Mouse (Mus musculus) retina, postnatal 7 days (tissue): Measurements from ENCODE around the gene Hes5.

Source experiments
- DNase-seq: peaks from one replicate; pipeline ENCODE4 v3.0.0-alpha.2; 2012; ENCODE audit warnings: low read depth, low spot score

Gene Hes5

GRCm38 (mm10) chr4:154942632-154943322 is 17.9 kb upstream of the Hes5 start:
- DNase-seq = no peak

GRCm38 (mm10) chr4:154943323-154944039 is 17.2 kb upstream of the Hes5 start:
- DNase-seq = no peak

GRCm38 (mm10) chr4:154944121-154944590 is 16.6 kb upstream of the Hes5 start:
- peak; percentile 88 for DNase-seq

GRCm38 (mm10) chr4:154946319-154946718 is 14.4 kb upstream of the Hes5 start:
- DNase-seq = no peak

GRCm38 (mm10) chr4:154948066-154948939 is 12.4 kb upstream of the Hes5 start:
- DNase-seq = no peak

- DNase-seq = no peak
These were observed 11.7 kb upstream of the Hes5 start for GRCm38 (mm10) chr4:154948940-154949588.

GRCm38 (mm10) chr4:154949589-154949982 is 11.1 kb upstream of the Hes5 start:
- no peak for DNase-seq

- DNase-seq = no peak
These were observed 8.1 kb upstream of the Hes5 start for GRCm38 (mm10) chr4:154952461-154953241.

GRCm38 (mm10) chr4:154956604-154957003 is 4.1 kb upstream of the Hes5 start:
- DNase-seq = no peak

GRCm38 (mm10) chr4:154957289-154957993 is 3.3 kb upstream of the Hes5 start:
- no peak for DNase-seq

- peak; percentile 67 for DNase-seq
These were observed 2.6 kb upstream of the Hes5 start for GRCm38 (mm10) chr4:154958171-154958570.

GRCm38 (mm10) chr4:154958621-154959020 is 2.1 kb upstream of the Hes5 start:
- no peak for DNase-seq

- DNase-seq = no peak
These were observed 568 bp upstream of the Hes5 start for GRCm38 (mm10) chr4:154960021-154960689.

- DNase-seq = no peak
These were observed 559 bp downstream of the Hes5 start for GRCm38 (mm10) chr4:154961226-154961738.

- DNase-seq = no peak
These were observed 1.2 kb downstream of the Hes5 start for GRCm38 (mm10) chr4:154961911-154962310.

GRCm38 (mm10) chr4:154962683-154963082 is 2.0 kb downstream of the Hes5 start:
- no peak for DNase-seq

GRCm38 (mm10) chr4:154963190-154963836 is 2.6 kb downstream of the Hes5 start:
- DNase-seq = no peak

- DNase-seq = peak; percentile 83
These were observed 3.3 kb downstream of the Hes5 start, which contains the start of gene Pank4 for GRCm38 (mm10) chr4:154963901-154964580. TSS of gene Pank4 (plus strand) at chr4:154964123.
